27 mouse cellular contexts compared by ENCODE assay signal in genomic region chr6:24183439-24183838, GRCm38 (mm10). TPM values are rescaled to one million over a fixed set of nuclear protein-coding genes. Genes with fewer than 3 reads are reported as not detected.
DNase-seq lines count a peak whose midpoint lies in the region; ATAC-seq lines count a peak whose summit lies in the region.
"Had no signal": no experiment of that assay in that cellular context is flagged by ENCODE, and none has a peak within 500 bp of the region (broad histone marks: within the 10 kb centered on the region; RNA-seq: fewer than 3 reads in every experiment).

No protein-coding gene starts in this region.

- H3K4me2 ChIP-seq in kidney, embryonic 16.5 days (replicated peaks; ENCODE audit: low read depth, low read length), result no peak overlapping the region
- H3K4me2 ChIP-seq in kidney, embryonic 14.5 days (replicated peaks; ENCODE audit: low read depth, low read length), result no peak overlapping the region
- H3K4me2 ChIP-seq in intestine, embryonic 16.5 days (ENCODE audit: low read depth, low read length), result no peak overlapping the region
- H3K4me2 ChIP-seq: embryonic facial prominence, embryonic 13.5 days; forebrain, embryonic 12.5 days; forebrain, embryonic 15.5 days; heart, embryonic 11.5 days; hindbrain, embryonic 12.5 days; hindbrain, embryonic 15.5 days had no signal

- peak; percentile 44 for DNase-seq in large intestine, adult 2 months (ENCODE audit: low read depth, low spot score)
- DNase-seq in frontal cortex, postnatal 25 days (ENCODE audit: low spot score in 2 of 2), result no peak
- DNase-seq in retina, postnatal 1 day, result no peak
- DNase-seq: adrenal gland, adult 2 months; adrenal gland, postnatal 14 days; cerebellum, adult 11 months; cerebellum, adult 2 months; cerebellum, adult 9-11 months; cerebellum, postnatal 25 days; embryo, embryonic 11 days; gastrocnemius, postnatal 10 days; heart, adult 11 months had no signal

- no peaks in the 10 kb centered on the region for H3K36me3 ChIP-seq in kidney, embryonic 16.5 days (ENCODE audit: insufficient read depth, low read length)
- no peaks in the 10 kb centered on the region for H3K36me3 ChIP-seq in kidney, embryonic 14.5 days (ENCODE audit: control insufficient read depth, insufficient read depth, low read length)
- no peaks in the 10 kb centered on the region for H3K36me3 ChIP-seq in intestine, embryonic 16.5 days (ENCODE audit: control insufficient read depth, insufficient read depth, low read length)
- H3K36me3 ChIP-seq: embryonic facial prominence, embryonic 10.5 days; embryonic facial prominence, embryonic 13.5 days; forebrain, embryonic 12.5 days; forebrain, embryonic 15.5 days; hindbrain, embryonic 12.5 days; hindbrain, embryonic 15.5 days had no signal

- no peak overlapping the region for H3K4me3 ChIP-seq in kidney, embryonic 16.5 days (ENCODE audit: low read length)
- no peak overlapping the region for H3K4me3 ChIP-seq in kidney, embryonic 14.5 days (ENCODE audit: low read length)
- no peak overlapping the region for H3K4me3 ChIP-seq in intestine, embryonic 16.5 days (ENCODE audit: low read length)
- H3K4me3 ChIP-seq: embryonic facial prominence, embryonic 10.5 days; embryonic facial prominence, embryonic 13.5 days; erythroblast, embryonic 14.5 days; forebrain, embryonic 12.5 days; forebrain, embryonic 15.5 days; hindbrain, embryonic 12.5 days; hindbrain, embryonic 15.5 days had no signal

- no peaks in the 10 kb centered on the region for H3K9me3 ChIP-seq in kidney, embryonic 16.5 days (ENCODE audit: low read length)
- no peaks in the 10 kb centered on the region for H3K9me3 ChIP-seq in kidney, embryonic 14.5 days (ENCODE audit: control insufficient read depth, low read length)
- no peaks in the 10 kb centered on the region for H3K9me3 ChIP-seq in intestine, embryonic 16.5 days (ENCODE audit: control insufficient read depth, low read length)
- H3K9me3 ChIP-seq: embryonic facial prominence, embryonic 10.5 days; embryonic facial prominence, embryonic 13.5 days; forebrain, embryonic 12.5 days; forebrain, embryonic 15.5 days; hindbrain, embryonic 12.5 days; hindbrain, embryonic 15.5 days had no signal

- H3K9ac ChIP-seq in kidney, embryonic 16.5 days (replicated peaks; ENCODE audit: low read length), result no peak overlapping the region
- no peak overlapping the region for H3K9ac ChIP-seq in kidney, embryonic 14.5 days (ENCODE audit: low read depth, low read length)
- no peak overlapping the region for H3K9ac ChIP-seq in intestine, embryonic 16.5 days (ENCODE audit: low read depth, low read length)
- H3K9ac ChIP-seq: embryonic facial prominence, embryonic 13.5 days; forebrain, embryonic 12.5 days; forebrain, embryonic 15.5 days; hindbrain, embryonic 12.5 days; hindbrain, embryonic 15.5 days had no signal

- no peaks in the 10 kb centered on the region for H3K27me3 ChIP-seq in kidney, embryonic 16.5 days (ENCODE audit: insufficient read depth, low read length)
- no peaks in the 10 kb centered on the region for H3K27me3 ChIP-seq in kidney, embryonic 14.5 days (ENCODE audit: control insufficient read depth, insufficient read depth, low read length)
- no peaks in the 10 kb centered on the region for H3K27me3 ChIP-seq in intestine, embryonic 16.5 days (replicated peaks; ENCODE audit: control insufficient read depth, insufficient read depth, low read length)
- H3K27me3 ChIP-seq: embryonic facial prominence, embryonic 13.5 days; forebrain, embryonic 12.5 days; forebrain, embryonic 15.5 days; hindbrain, embryonic 12.5 days; hindbrain, embryonic 15.5 days had no signal

- ATAC-seq in kidney, embryonic 16.5 days (ENCODE audit: low FRiP score, low TSS enrichment), result 0 out of 2 replicates have a peak, but pooled peaks have one; percentile 51
- ATAC-seq in kidney, embryonic 14.5 days (ENCODE audit: low FRiP score, low TSS enrichment), result no peak
- peak; percentile 88 for ATAC-seq in intestine, embryonic 16.5 days
- ATAC-seq: CD4-positive, CD25-positive, alpha-beta regulatory T cell, adult 4 months; forebrain, embryonic 15.5 days had no signal

- H3K4me1 ChIP-seq in kidney, embryonic 16.5 days (ENCODE audit: insufficient read depth, low read length), result no peaks in the 10 kb centered on the region
- no peaks in the 10 kb centered on the region for H3K4me1 ChIP-seq in kidney, embryonic 14.5 days (ENCODE audit: control insufficient read depth, insufficient read depth, low read length)
- no peaks in the 10 kb centered on the region for H3K4me1 ChIP-seq in intestine, embryonic 16.5 days (ENCODE audit: control insufficient read depth, insufficient read depth, low read length)
- H3K4me1 ChIP-seq: embryonic facial prominence, embryonic 10.5 days; embryonic facial prominence, embryonic 13.5 days; forebrain, embryonic 12.5 days; forebrain, embryonic 15.5 days; hindbrain, embryonic 12.5 days; hindbrain, embryonic 15.5 days had no signal

- 81% methylated on average over 3 of the region's 3 CpGs for WGBS in kidney, embryonic 16.5 days
- WGBS in kidney, embryonic 14.5 days, result 83% methylated on average over 3 of the region's 3 CpGs
- 66% methylated on average over 3 of the region's 3 CpGs for WGBS in intestine, embryonic 16.5 days
- WGBS in large intestine, adult 2 months, result 41% methylated on average over 3 of the region's 3 CpGs

- no peak overlapping the region for H3K27ac ChIP-seq in kidney, embryonic 16.5 days (ENCODE audit: low read length)
- H3K27ac ChIP-seq in kidney, embryonic 14.5 days (ENCODE audit: low read depth, low read length), result no peak overlapping the region
- H3K27ac ChIP-seq in intestine, embryonic 16.5 days (ENCODE audit: low read length), result no peak overlapping the region
- H3K27ac ChIP-seq: embryonic facial prominence, embryonic 10.5 days; embryonic facial prominence, embryonic 13.5 days; forebrain, embryonic 12.5 days; forebrain, embryonic 15.5 days; hindbrain, embryonic 12.5 days; hindbrain, embryonic 15.5 days had no signal

RNA-seq across cellular contexts. Expression of gene Slc13a1, which starts 15.5 kb away (rescaled TPM):
- polyA plus RNA-seq in kidney, embryonic 16.5 days (2015; fragmentation: Nextera tagmentation; extraction: Ambion mirVana), result 5.1 and 6.0 TPM in 2 replicates
- 1.3 and 2.0 TPM in 2 replicates for polyA plus RNA-seq in kidney, embryonic 14.5 days (2014; fragmentation: Nextera tagmentation; extraction: Ambion mirVana)
- 0.44 and 0.73 TPM in 2 replicates for polyA plus RNA-seq in intestine, embryonic 16.5 days (2015; fragmentation: Nextera tagmentation; extraction: Ambion mirVana)
- 27.1 and 148 TPM in 2 replicates for polyA plus RNA-seq in large intestine, adult 2 months (2012; rRNA removed)
- polyA plus RNA-seq: adrenal gland, adult 2 months; C2C12; CD4-positive, CD25-positive, alpha-beta regulatory T cell, adult 4 months; cortical plate, adult 2 months; embryonic facial prominence, embryonic 13.5 days; erythroblast, embryonic 14.5 days; heart, embryonic 14.5 days had no signal
